10 mouse cellular contexts compared by ENCODE assay signal in the genomic region with DNA sequence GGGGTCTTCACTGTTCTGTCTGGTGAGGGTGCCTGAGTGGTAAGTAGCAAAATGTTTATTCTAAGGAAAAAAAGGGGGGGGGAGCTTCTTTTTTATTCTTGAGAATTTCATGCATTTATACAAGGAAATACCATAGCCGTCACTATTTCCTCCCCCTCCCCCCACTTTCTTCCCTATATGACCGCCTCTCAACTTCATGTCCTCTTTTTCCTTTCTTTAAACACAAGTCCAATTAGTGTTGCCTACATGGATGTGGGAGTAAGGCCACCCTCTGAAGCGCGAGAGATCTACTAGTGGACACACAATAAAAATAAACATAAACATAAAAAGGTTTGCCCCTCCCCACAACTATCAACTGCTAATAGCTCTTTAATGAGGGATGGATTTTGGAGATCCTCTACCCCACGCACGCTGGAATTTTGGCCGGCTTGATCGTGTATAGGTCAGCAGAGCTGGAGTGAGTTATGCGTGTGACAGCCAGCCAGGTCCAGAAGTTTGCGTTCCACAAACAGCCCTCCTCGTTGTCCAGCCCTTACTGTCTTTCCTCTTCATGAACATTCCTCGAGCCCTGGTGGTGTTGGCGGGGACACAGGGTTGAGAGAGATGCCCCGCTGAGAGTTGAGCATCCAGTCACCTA. TPM values are rescaled to one million over a fixed set of nuclear protein-coding genes. Genes with fewer than 3 reads are reported as not detected.
A peak's percentile ranks its signal among the peaks of the same experiment; 100 is the strongest.
DNase-seq lines count a peak whose midpoint lies in the region; ATAC-seq and TF ChIP-seq lines count a peak whose summit lies in the region.
"Had no signal": no experiment of that assay in that cellular context is flagged by ENCODE, and none has a peak within 500 bp of the region (broad histone marks: within the 10 kb centered on the region; RNA-seq: fewer than 3 reads in every experiment).

No protein-coding gene starts in this region.

- H3K36me3 ChIP-seq in heart, embryonic 13.5 days = no peaks in the 10 kb centered on the region
- no peaks in the 10 kb centered on the region for H3K36me3 ChIP-seq in lung, postnatal 0 days (ENCODE audit: insufficient read depth, low read length)
- H3K36me3 ChIP-seq in limb, embryonic 13.5 days = no peaks in the 10 kb centered on the region
- H3K36me3 ChIP-seq in neural tube, embryonic 13.5 days = no peaks in the 10 kb centered on the region
- no peaks in the 10 kb centered on the region for H3K36me3 ChIP-seq in thymus, adult 2 months (ENCODE audit: control insufficient read depth, insufficient read depth, low read length)

- H3K27ac ChIP-seq in heart, embryonic 13.5 days (replicated peaks) = no peak overlapping the region
- H3K27ac ChIP-seq in lung, postnatal 0 days (ENCODE audit: low read length) = no peak overlapping the region
- no peak overlapping the region for H3K27ac ChIP-seq in limb, embryonic 13.5 days
- H3K27ac ChIP-seq in neural tube, embryonic 13.5 days (replicated peaks) = peak overlapping the region; percentile 70; the same call in 1 of the 2 replicates
- H3K27ac ChIP-seq in thymus, adult 2 months (ENCODE audit: control insufficient read depth, insufficient read depth, low read length) = no peak overlapping the region

- TF ChIP-seq CTCF in lung, postnatal 0 days (IDR thresholded peaks at IDR 0.05) = no peak
- no peak for TF ChIP-seq CTCF in thymus, adult 2 months (IDR thresholded peaks at IDR 0.05; ENCODE audit: borderline replicate concordance, control insufficient read depth, extremely low read depth, insufficient read depth, low read length, poor library complexity)

- no peak for TF ChIP-seq EP300 in lung, postnatal 0 days (IDR thresholded peaks at IDR 0.05)

- DNase-seq in heart, postnatal 36 days = no peak
- DNase-seq in lung, postnatal 0 days (ENCODE audit: low spot score) = no peak
- DNase-seq in lung, postnatal 10 days = no peak
- DNase-seq in thymus, adult 2 months = no peak
- DNase-seq in frontal cortex, postnatal 36 days (ENCODE audit: low spot score in 2 of 2) = no peak
- DNase-seq: retina, postnatal 1 day had no signal

- H3K9ac ChIP-seq in heart, embryonic 13.5 days = no peak overlapping the region
- no peak overlapping the region for H3K9ac ChIP-seq in lung, postnatal 0 days (replicated peaks; ENCODE audit: low read depth)
- no peak overlapping the region for H3K9ac ChIP-seq in limb, embryonic 13.5 days
- H3K9ac ChIP-seq in neural tube, embryonic 13.5 days = no peak overlapping the region

- H3K4me1 ChIP-seq in heart, embryonic 13.5 days = no peaks in the 10 kb centered on the region
- H3K4me1 ChIP-seq in lung, postnatal 0 days (ENCODE audit: insufficient read depth, low read depth, low read length) = no peaks in the 10 kb centered on the region
- H3K4me1 ChIP-seq in limb, embryonic 13.5 days = peaks cover 4% of the 10 kb centered on the region; the same call in 1 of the 2 replicates
- peaks cover 16% of the 10 kb centered on the region for H3K4me1 ChIP-seq in neural tube, embryonic 13.5 days (replicated peaks)
- no peaks in the 10 kb centered on the region for H3K4me1 ChIP-seq in thymus, adult 2 months (replicated peaks; ENCODE audit: control insufficient read depth, insufficient read depth, low read length)

- no peaks in the 10 kb centered on the region for H3K9me3 ChIP-seq in heart, embryonic 13.5 days
- H3K9me3 ChIP-seq in lung, postnatal 0 days (ENCODE audit: low read length) = no peaks in the 10 kb centered on the region
- no peaks in the 10 kb centered on the region for H3K9me3 ChIP-seq in limb, embryonic 13.5 days
- H3K9me3 ChIP-seq in neural tube, embryonic 13.5 days = no peaks in the 10 kb centered on the region
- H3K9me3 ChIP-seq: megakaryocyte, embryonic 14.5 days had no signal

- TF ChIP-seq POLR2A in thymus, adult 2 months (IDR thresholded peaks at IDR 0.05; ENCODE audit: control insufficient read depth, extremely low read depth, insufficient read depth, low read length, poor library complexity) = no peak

- no peak overlapping the region for H3K4me3 ChIP-seq in heart, embryonic 13.5 days
- H3K4me3 ChIP-seq in lung, postnatal 0 days (ENCODE audit: low read depth, low read length) = no peak overlapping the region
- H3K4me3 ChIP-seq in limb, embryonic 13.5 days = no peak overlapping the region
- H3K4me3 ChIP-seq in neural tube, embryonic 13.5 days = peak overlapping the region; percentile 23
- H3K4me3 ChIP-seq in thymus, adult 2 months (ENCODE audit: control insufficient read depth, insufficient read depth, low read length) = no peak overlapping the region

- H3K4me2 ChIP-seq in heart, embryonic 13.5 days = peak overlapping the region; percentile 31; the same call in 1 of the 2 replicates
- H3K4me2 ChIP-seq in lung, postnatal 0 days (replicated peaks; ENCODE audit: low read depth, low read length) = peak overlapping the region; percentile 28; the same call in 1 of the 2 replicates
- H3K4me2 ChIP-seq in limb, embryonic 13.5 days (replicated peaks) = peak overlapping the region; percentile 44
- peak overlapping the region; percentile 50 for H3K4me2 ChIP-seq in neural tube, embryonic 13.5 days

- ATAC-seq in heart, embryonic 13.5 days (ENCODE audit: extremely low read depth, insufficient number of reproducible peaks, low FRiP score, low TSS enrichment) = no peak
- no peak for ATAC-seq in lung, postnatal 0 days
- ATAC-seq in limb, embryonic 13.5 days (ENCODE audit: low FRiP score, low read depth) = no peak
- ATAC-seq in neural tube, embryonic 13.5 days (ENCODE audit: low read depth) = peak; percentile 48

- WGBS in heart, embryonic 13.5 days = 77% methylated on average over 14 of the region's 14 CpGs
- 50% methylated on average over 14 of the region's 14 CpGs for WGBS in lung, postnatal 0 days
- WGBS in limb, embryonic 13.5 days = 76% methylated on average over 14 of the region's 14 CpGs
- WGBS in neural tube, embryonic 13.5 days = 58% methylated on average over 14 of the region's 14 CpGs
- WGBS in thymus, adult 2 months = 87% methylated on average over 14 of the region's 14 CpGs

- no peaks in the 10 kb centered on the region for H3K27me3 ChIP-seq in heart, embryonic 13.5 days (replicated peaks)
- no peaks in the 10 kb centered on the region for H3K27me3 ChIP-seq in lung, postnatal 0 days (replicated peaks; ENCODE audit: insufficient read depth, low read length)
- peaks cover 5% of the 10 kb centered on the region; the same call in 1 of the 2 replicates for H3K27me3 ChIP-seq in limb, embryonic 13.5 days
- H3K27me3 ChIP-seq in neural tube, embryonic 13.5 days = no peaks in the 10 kb centered on the region
- H3K27me3 ChIP-seq in thymus, adult 2 months (ENCODE audit: control insufficient read depth, insufficient read depth, low read length) = no peaks in the 10 kb centered on the region

- intact Hi-C loops in heart, postnatal 36 days (cut with DNase I) = no loop called here

RNA-seq across cellular contexts. Expression of gene Mfsd1, which starts 24.7 kb away (rescaled TPM):
- 39.5 and 40.3 TPM in 2 replicates for polyA plus RNA-seq in heart, embryonic 13.5 days (2015; fragmentation: Nextera tagmentation; extraction: Ambion mirVana)
- 10 to 100 TPM; 29.5 to 32.0 TPM for total RNA-seq in heart, postnatal 36 days (2021)
- polyA plus RNA-seq in lung, postnatal 0 days (2015; fragmentation: Nextera tagmentation; extraction: Ambion mirVana) = 53.2 and 54.4 TPM in 2 replicates
- 52.2 and 52.7 TPM in 2 replicates for polyA plus RNA-seq in limb, embryonic 13.5 days (2015; fragmentation: Nextera tagmentation; extraction: Ambion mirVana)
- 43.8 and 47.0 TPM in 2 replicates for polyA plus RNA-seq in neural tube, embryonic 13.5 days (2015; fragmentation: Nextera tagmentation; extraction: Ambion mirVana)
- 33.2 and 35.3 TPM in 2 replicates for polyA plus RNA-seq in thymus, adult 2 months (2012; rRNA removed)

RNA-seq across cellular contexts. Expression of gene Rarres1, which starts 42.5 kb away (rescaled TPM):
- 1.0 and 1.1 TPM in 2 replicates for polyA plus RNA-seq in heart, embryonic 13.5 days (2015; fragmentation: Nextera tagmentation; extraction: Ambion mirVana)
- 1 to 10 TPM in 1 of 2 experiments, under 1 TPM in 1; 0.92 to 1.1 TPM for total RNA-seq in heart, postnatal 36 days (2021)
- 2.6 and 2.9 TPM in 2 replicates for polyA plus RNA-seq in lung, postnatal 0 days (2015; fragmentation: Nextera tagmentation; extraction: Ambion mirVana)
- 4.9 and 6.1 TPM in 2 replicates for polyA plus RNA-seq in limb, embryonic 13.5 days (2015; fragmentation: Nextera tagmentation; extraction: Ambion mirVana)
- 1.5 and 3.7 TPM in 2 replicates for polyA plus RNA-seq in neural tube, embryonic 13.5 days (2015; fragmentation: Nextera tagmentation; extraction: Ambion mirVana)
- polyA plus RNA-seq in thymus, adult 2 months (2012; rRNA removed) = 2.8 and 3.0 TPM in 2 replicates
